Mouse (Mus musculus): ENCODE results near the gene Scarb1. TPM values are rescaled to one million over a fixed set of nuclear protein-coding genes. Genes with fewer than 3 reads are reported as not detected.
A peak's percentile ranks its signal among the peaks of the same experiment; 100 is the strongest.

Gene Scarb1
- polyA plus RNA-seq, 1 experiment = 59.6 TPM

DNA sequence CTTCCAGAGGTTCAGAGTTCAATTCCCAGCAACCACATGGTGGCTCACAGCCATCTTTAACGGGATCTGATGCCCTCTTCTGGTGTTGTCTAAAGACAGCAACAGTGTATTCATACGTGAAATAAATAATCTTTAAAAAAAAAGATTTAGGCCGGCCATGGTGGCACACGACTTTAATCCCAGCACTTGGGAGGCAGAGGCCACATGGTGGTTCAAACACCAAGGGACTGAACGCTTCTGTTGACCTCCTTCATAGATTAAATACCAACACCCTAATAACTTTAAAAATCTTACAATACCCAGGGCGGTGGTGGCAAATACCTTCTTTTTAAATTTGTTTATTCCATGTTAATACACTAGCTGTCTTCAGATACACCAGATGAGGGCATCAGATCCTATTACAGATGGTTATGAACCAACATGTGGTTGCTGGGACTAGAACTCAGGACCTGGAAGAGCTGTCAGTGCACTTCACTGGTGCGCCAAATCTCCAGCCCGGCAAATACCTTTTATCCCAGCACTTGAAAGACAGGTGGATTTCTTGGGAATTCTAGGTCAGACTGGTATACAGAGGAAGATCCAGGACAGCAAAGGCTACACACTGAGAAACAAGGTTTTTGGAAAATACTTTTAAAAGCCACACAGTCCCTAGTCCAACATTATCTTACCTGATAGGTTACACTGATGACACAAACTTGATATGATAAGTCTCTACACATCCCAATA, 44.5 kb upstream of the Scarb1 start:
- Histone ChIP-seq H3K4me1 (ENCODE audit: control insufficient read depth, insufficient read depth, low read length) (no peaks in the 10 kb centered on the region), H3K27ac (ENCODE audit: insufficient read depth, low read length) (no peak overlapping the region), H3K36me3 (ENCODE audit: control insufficient read depth, insufficient read depth, low read length, poor library complexity, severe bottlenecking) (peaks cover 23% of the 10 kb centered on the region), H3K27me3 (ENCODE audit: control insufficient read depth, insufficient read depth, low read length, poor library complexity, severe bottlenecking) (no peaks in the 10 kb centered on the region), H3K9ac (ENCODE audit: low read depth, poor library complexity, severe bottlenecking) (no peak overlapping the region), H3K4me3 (ENCODE audit: low read depth, low read length) (no peak overlapping the region), H3K9me3 (replicated peaks; ENCODE audit: control insufficient read depth, insufficient read depth, low read length, poor library complexity, severe bottlenecking) (no peaks in the 10 kb centered on the region)
- TF ChIP-seq EP300 (IDR thresholded peaks at IDR 0.05; ENCODE audit: insufficient read depth, low read depth, low read length) (no peak), POLR2A (IDR thresholded peaks at IDR 0.05; ENCODE audit: insufficient read depth, low read length) (no peak), CTCF (IDR thresholded peaks at IDR 0.05; ENCODE audit: low read depth, low read length) (no peak)

DNA sequence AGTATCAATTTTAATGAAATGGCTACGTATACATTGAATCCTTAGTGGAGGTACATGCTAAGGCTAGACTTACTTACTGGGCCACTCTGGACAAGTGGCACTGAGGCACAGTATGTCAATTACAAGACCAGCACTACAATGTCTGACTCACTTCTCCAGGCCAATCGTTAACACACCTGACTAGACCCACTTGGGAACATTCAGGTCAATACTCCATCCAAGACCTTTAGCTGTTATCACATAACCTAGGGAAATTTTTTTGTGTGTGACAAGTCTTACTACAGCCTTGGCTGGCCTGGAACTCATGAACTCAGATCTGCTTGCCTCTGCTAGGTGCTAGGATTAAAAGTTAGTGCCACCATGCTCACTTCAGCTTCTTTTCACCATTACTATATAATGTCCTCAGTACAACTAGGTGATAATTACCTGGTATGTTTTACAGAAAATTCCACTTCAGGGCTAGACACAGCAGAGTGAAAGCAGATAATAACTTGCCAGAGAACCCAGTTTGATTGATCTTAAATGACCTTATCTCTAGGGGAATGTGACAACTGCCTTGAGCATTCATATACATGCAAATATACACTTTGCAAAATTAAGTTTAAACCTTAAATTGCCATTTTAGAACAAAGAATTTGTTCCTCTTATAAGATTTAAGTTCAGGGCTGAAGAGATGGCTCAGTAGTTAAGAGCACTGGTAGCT, 43.8 kb upstream of the Scarb1 start:
- no peak overlapping the region for H3K27ac ChIP-seq (ENCODE audit: insufficient read depth, low read length)
- no peaks in the 10 kb centered on the region for H3K9me3 ChIP-seq (replicated peaks; ENCODE audit: control insufficient read depth, insufficient read depth, low read length, poor library complexity, severe bottlenecking)
- H3K4me1 ChIP-seq (ENCODE audit: control insufficient read depth, insufficient read depth, low read length) = no peaks in the 10 kb centered on the region
- no peak overlapping the region for H3K4me3 ChIP-seq (ENCODE audit: low read depth, low read length)
- H3K27me3 ChIP-seq (ENCODE audit: control insufficient read depth, insufficient read depth, low read length, poor library complexity, severe bottlenecking) = no peaks in the 10 kb centered on the region
- no peak overlapping the region for H3K9ac ChIP-seq (ENCODE audit: low read depth, poor library complexity, severe bottlenecking)
- peaks cover 23% of the 10 kb centered on the region for H3K36me3 ChIP-seq (ENCODE audit: control insufficient read depth, insufficient read depth, low read length, poor library complexity, severe bottlenecking)
- TF ChIP-seq EP300 (IDR thresholded peaks at IDR 0.05; ENCODE audit: insufficient read depth, low read depth, low read length) = no peak
- no peak for TF ChIP-seq CTCF (IDR thresholded peaks at IDR 0.05; ENCODE audit: low read depth, low read length)
- no peak for TF ChIP-seq POLR2A (IDR thresholded peaks at IDR 0.05; ENCODE audit: insufficient read depth, low read length)

DNA sequence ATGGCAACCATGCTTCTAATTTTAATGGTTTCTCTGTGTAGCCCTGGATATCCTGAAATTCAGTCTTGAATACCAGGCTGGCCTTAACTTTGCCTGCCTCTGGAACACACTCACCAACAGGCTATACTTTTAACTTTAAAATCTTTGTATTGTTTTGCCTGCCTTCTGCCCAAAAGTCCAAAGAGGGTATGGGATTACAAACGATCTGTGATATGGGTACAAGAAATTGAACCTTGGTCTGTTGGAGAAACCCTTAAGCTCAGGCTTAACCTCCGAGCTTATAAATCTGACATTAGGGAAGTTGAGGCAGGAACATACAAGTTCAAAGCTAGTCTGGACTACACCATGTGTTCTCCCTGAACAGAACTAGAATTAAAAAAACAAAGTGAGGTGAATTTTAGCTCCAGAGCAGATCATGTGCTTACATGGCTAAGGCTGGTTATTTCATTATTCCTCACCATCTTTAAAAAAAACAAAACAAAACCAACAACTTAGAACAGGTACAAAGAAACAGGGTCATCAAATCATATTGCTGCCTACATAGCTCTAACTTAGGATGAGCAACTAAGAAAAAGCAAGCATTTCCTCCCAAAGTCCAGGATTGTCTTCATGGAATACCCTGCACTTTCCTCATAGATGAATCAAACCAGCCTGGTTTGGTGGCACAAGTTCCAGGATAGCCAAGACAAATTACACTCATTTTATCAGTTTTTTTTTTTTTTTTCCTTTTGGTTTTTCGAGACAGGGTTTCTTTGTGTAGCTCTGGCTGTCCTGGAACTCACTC, 42.9 kb upstream of the Scarb1 start:
- H3K9me3 ChIP-seq (replicated peaks; ENCODE audit: control insufficient read depth, insufficient read depth, low read length, poor library complexity, severe bottlenecking) = no peaks in the 10 kb centered on the region
- no peaks in the 10 kb centered on the region for H3K4me1 ChIP-seq (ENCODE audit: control insufficient read depth, insufficient read depth, low read length)
- H3K27ac ChIP-seq (ENCODE audit: insufficient read depth, low read length) = 0 out of 2 replicates have a peak overlapping the region, but pooled peaks have one; percentile 59
- H3K9ac ChIP-seq (ENCODE audit: low read depth, poor library complexity, severe bottlenecking) = no peak overlapping the region
- H3K36me3 ChIP-seq (ENCODE audit: control insufficient read depth, insufficient read depth, low read length, poor library complexity, severe bottlenecking) = peaks cover 21% of the 10 kb centered on the region
- H3K4me3 ChIP-seq (ENCODE audit: low read depth, low read length) = no peak overlapping the region
- H3K27me3 ChIP-seq (ENCODE audit: control insufficient read depth, insufficient read depth, low read length, poor library complexity, severe bottlenecking) = no peaks in the 10 kb centered on the region
- TF ChIP-seq POLR2A (IDR thresholded peaks at IDR 0.05; ENCODE audit: insufficient read depth, low read length) (no peak), CTCF (IDR thresholded peaks at IDR 0.05; ENCODE audit: low read depth, low read length) (no peak), EP300 (IDR thresholded peaks at IDR 0.05; ENCODE audit: insufficient read depth, low read depth, low read length) (no peak)

DNA sequence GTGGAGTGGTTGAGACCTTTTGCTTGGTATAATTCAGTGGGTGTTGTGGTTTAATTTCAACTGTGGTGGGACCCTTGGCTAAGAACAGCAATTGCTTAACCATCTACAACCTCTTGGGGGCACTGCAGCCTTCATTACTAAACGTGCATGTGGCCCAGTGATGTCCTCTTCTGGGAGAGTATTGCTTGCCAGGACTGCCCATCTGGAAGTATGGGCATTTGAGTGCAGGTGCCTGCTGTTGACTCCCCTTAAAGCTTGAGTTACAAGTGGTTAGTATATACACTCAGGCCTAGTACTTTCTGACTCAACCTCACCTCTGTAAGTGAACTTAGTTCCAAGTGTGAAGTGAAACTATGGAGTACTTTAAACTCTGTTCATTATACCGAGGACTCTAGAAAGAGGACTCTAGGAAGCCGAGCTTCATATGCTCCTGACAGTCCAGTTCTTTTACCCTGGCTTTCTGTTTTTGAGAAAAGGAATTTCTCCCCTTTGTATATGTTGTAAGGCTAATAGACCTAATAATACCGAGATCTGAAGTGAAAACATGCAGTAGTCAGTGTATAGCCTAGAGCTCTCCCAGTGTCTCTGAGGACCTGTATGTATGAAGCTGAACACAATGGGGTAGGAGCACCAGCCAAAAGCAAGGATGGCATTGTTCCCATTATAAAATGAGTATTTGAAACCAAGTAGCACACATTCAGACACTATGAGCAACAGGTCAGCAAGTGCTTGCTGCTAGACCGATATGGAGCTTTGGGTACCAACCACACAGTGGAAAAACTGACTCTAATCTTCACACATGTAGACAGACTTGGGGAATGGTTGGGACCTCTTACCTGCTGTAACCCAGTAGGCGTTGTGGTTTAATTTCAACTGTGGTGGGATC, 42.0 kb upstream of the Scarb1 start:
- H3K9me3 ChIP-seq (replicated peaks; ENCODE audit: control insufficient read depth, insufficient read depth, low read length, poor library complexity, severe bottlenecking) = no peaks in the 10 kb centered on the region
- no peak overlapping the region for H3K9ac ChIP-seq (ENCODE audit: low read depth, poor library complexity, severe bottlenecking)
- peak overlapping the region; percentile 59; the same call in 1 of the 2 replicates for H3K27ac ChIP-seq (ENCODE audit: insufficient read depth, low read length)
- peaks cover 13% of the 10 kb centered on the region for H3K36me3 ChIP-seq (ENCODE audit: control insufficient read depth, insufficient read depth, low read length, poor library complexity, severe bottlenecking)
- H3K4me1 ChIP-seq (ENCODE audit: control insufficient read depth, insufficient read depth, low read length) = no peaks in the 10 kb centered on the region
- H3K4me3 ChIP-seq (ENCODE audit: low read depth, low read length) = no peak overlapping the region
- TF ChIP-seq EP300 (IDR thresholded peaks at IDR 0.05; ENCODE audit: insufficient read depth, low read depth, low read length) = no peak
- peak; percentile 62 for TF ChIP-seq CTCF (IDR thresholded peaks at IDR 0.05; ENCODE audit: low read depth, low read length)
- no peaks in the 10 kb centered on the region for H3K27me3 ChIP-seq (ENCODE audit: control insufficient read depth, insufficient read depth, low read length, poor library complexity, severe bottlenecking)

DNA sequence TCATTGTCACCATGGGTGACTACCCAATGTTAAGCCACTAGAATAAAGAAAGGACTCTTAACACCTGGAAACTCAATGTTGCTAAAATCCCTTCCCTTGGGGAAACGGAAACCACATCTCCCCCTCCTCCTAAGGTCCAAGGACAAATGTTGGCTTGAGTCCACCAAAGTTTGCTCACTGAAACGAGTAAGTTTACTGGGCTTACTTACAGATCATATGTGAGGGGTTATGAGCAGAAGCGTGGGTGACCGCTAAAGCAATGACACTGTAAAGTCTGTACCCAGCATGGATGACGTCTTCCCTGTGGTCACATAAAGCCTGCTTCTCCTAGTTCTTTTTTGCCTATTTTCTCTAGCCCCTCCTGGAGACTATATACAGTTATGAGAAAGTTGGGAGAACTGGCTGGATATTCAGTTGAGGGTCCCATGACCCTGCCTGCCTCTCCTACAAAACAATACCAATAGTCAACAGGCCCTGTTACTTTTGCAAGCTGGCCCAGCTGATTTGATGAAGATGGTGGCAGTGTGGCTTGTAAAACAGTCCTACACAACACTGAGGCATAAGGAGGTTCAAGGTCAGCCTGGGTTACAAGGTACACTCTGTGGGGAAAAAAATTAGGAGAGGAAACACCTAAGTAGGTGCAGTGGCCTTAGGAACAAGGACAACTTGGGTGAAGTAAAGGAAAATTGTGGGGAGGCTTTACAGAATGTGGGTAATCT, 41.2 kb upstream of the Scarb1 start:
- H3K36me3 ChIP-seq (ENCODE audit: control insufficient read depth, insufficient read depth, low read length, poor library complexity, severe bottlenecking) = peaks cover 13% of the 10 kb centered on the region
- no peak overlapping the region for H3K4me3 ChIP-seq (ENCODE audit: low read depth, low read length)
- no peak overlapping the region for H3K27ac ChIP-seq (ENCODE audit: insufficient read depth, low read length)
- H3K9me3 ChIP-seq (replicated peaks; ENCODE audit: control insufficient read depth, insufficient read depth, low read length, poor library complexity, severe bottlenecking) = no peaks in the 10 kb centered on the region
- H3K9ac ChIP-seq (ENCODE audit: low read depth, poor library complexity, severe bottlenecking) = no peak overlapping the region
- no peaks in the 10 kb centered on the region for H3K27me3 ChIP-seq (ENCODE audit: control insufficient read depth, insufficient read depth, low read length, poor library complexity, severe bottlenecking)
- TF ChIP-seq EP300 (IDR thresholded peaks at IDR 0.05; ENCODE audit: insufficient read depth, low read depth, low read length) = no peak
- no peak for TF ChIP-seq CTCF (IDR thresholded peaks at IDR 0.05; ENCODE audit: low read depth, low read length)
- no peak for TF ChIP-seq POLR2A (IDR thresholded peaks at IDR 0.05; ENCODE audit: insufficient read depth, low read length)
- H3K4me1 ChIP-seq (ENCODE audit: control insufficient read depth, insufficient read depth, low read length) = no peaks in the 10 kb centered on the region
